Mouse (Mus musculus): ENCODE measurements around the gene Mapk8ip3.
A peak's percentile ranks its signal among the peaks of the same experiment; 100 is the strongest.

DNA sequence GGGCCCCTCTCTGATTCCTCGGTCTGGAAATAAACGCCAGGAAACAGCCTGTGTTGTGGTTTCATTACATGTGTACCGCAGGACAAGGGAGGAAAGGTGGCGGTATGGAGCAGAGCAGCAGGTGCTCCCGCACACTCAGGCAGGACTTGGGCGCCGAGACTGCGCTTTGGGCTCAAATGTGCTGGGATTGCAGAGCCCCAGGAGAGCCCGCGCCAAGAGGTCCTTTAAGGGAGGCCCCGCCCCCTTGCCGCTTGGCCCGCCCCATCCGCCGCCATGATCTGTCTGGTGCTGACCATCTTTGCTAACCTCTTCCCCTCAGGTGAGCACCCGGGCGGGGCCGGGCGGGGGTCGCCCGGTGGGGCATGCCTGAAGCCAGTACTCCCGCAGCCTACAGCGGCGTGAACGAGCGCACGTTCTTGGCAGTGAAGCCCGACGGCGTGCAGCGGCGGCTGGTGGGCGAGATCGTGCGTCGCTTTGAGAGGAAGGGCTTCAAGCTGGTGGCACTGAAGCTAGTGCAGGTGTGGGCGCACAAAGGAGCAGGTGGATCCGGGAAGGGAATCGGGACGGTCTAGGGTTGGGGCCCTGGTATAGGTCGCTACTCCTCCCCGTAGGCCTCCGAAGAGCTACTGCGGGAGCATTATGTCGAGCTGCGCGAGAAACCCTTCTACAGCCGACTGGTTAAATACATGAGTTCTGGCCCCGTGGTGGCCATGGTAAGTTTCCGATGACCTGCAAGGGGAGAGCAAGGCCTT, 40.4 kb downstream of the Mapk8ip3 start, which contains the start of gene Nme3:
- TF ChIP-seq POLR2A (IDR thresholded peaks at IDR 0.05; ENCODE audit: low read depth, low read length) (peak; percentile 27), CTCF (conservative IDR thresholded peaks at IDR 0.05; ENCODE audit: insufficient read depth, insufficient read length, low read depth, low read length) (0 out of 2 replicates have a peak, but pooled peaks have one; percentile 21)
